Mouse (Mus musculus): ENCODE results near the gene Natd1. TPM values are rescaled to one million over a fixed set of nuclear protein-coding genes. Genes with fewer than 3 reads are reported as not detected.

Natd1 gene
- polyA plus RNA-seq, 1 experiment from 2014 or later: 35.3 TPM

Other genes starting within 250 kb of the Natd1 start
- gene Llgl1, start 215.0 kb downstream of the Natd1 start, polyA plus RNA-seq (2014; fragmentation: Nextera tagmentation; extraction: Ambion mirVana): 66.9 and 74.6 TPM in 2 replicates
- gene Flii, start 187.5 kb downstream of the Natd1 start, polyA plus RNA-seq (2014; fragmentation: Nextera tagmentation; extraction: Ambion mirVana): 53.0 and 59.3 TPM in 2 replicates
- gene Mief2, start 186.4 kb downstream of the Natd1 start, polyA plus RNA-seq (2014; fragmentation: Nextera tagmentation; extraction: Ambion mirVana): 20.5 and 20.7 TPM in 2 replicates
- 7.3 and 9.5 TPM in 2 replicates for gene Top3a, start 137.4 kb downstream of the Natd1 start, polyA plus RNA-seq (2014; fragmentation: Nextera tagmentation; extraction: Ambion mirVana)
- gene Smcr8, start 137.2 kb downstream of the Natd1 start, polyA plus RNA-seq (2014; fragmentation: Nextera tagmentation; extraction: Ambion mirVana): 7.9 and 8.5 TPM in 2 replicates
- 12.0 and 17.3 TPM in 2 replicates for gene Shmt1, start 103.0 kb downstream of the Natd1 start, polyA plus RNA-seq (2014; fragmentation: Nextera tagmentation; extraction: Ambion mirVana)
- gene Dhrs7b, start 84.1 kb downstream of the Natd1 start, polyA plus RNA-seq (2014; fragmentation: Nextera tagmentation; extraction: Ambion mirVana): 36.6 and 36.8 TPM in 2 replicates
- 67.8 and 68.2 TPM in 2 replicates for gene Tmem11, start 35.5 kb downstream of the Natd1 start, polyA plus RNA-seq (2014; fragmentation: Nextera tagmentation; extraction: Ambion mirVana)
- 23.6 and 23.7 TPM in 2 replicates for gene Map2k3, start 17.3 kb upstream of the Natd1 start, polyA plus RNA-seq (2014; fragmentation: Nextera tagmentation; extraction: Ambion mirVana)
- gene Kcnj12, start 107.8 kb upstream of the Natd1 start, polyA plus RNA-seq (2014; fragmentation: Nextera tagmentation; extraction: Ambion mirVana): 1.0 and 1.4 TPM in 2 replicates
- 1.1 and 1.2 TPM in 2 replicates for gene Tnfrsf13b, start 212.0 kb upstream of the Natd1 start, polyA plus RNA-seq (2014; fragmentation: Nextera tagmentation; extraction: Ambion mirVana)